Mouse (Mus musculus) intestine, embryonic 14.5 days (tissue): ENCODE results near the gene Immt. TPM values are rescaled to one million over a fixed set of nuclear protein-coding genes. Genes with fewer than 3 reads are reported as not detected.

Source experiments
- ATAC-seq: fragments of 200-750 bp; cut with Nextera tagmentation; replicated peaks from 2 replicates; pipeline ENCODE4 v1.8.0; 2017; ENCODE audit warnings: low read depth, moderate number of reproducible peaks, moderate TSS enrichment, moderate library complexity; ENCODE audit not compliant: low FRiP score, low TSS enrichment
- DNase-seq: peaks from one replicate; pipeline ENCODE4 v3.0.0-alpha.2; 2018; ENCODE audit warnings: low spot score
- H3K27ac ChIP-seq: fragments of 300-500 bp; sonication (generic); 2 replicates; pipeline ENCODE4 v1.5.1; 2014; ENCODE audit warnings: low read depth, mild to moderate bottlenecking, control low read depth
- H3K27me3 ChIP-seq: fragments of 300-500 bp; sonication (generic); replicated peaks from 2 replicates; pipeline ENCODE4 v1.6.1; 2014; ENCODE audit warnings: low read length, control low read depth; ENCODE audit not compliant: control insufficient read depth, insufficient read depth
- H3K36me3 ChIP-seq: fragments of 300-500 bp; sonication (generic); 2 replicates; pipeline ENCODE4 v1.6.1; 2014; ENCODE audit warnings: low read length, control low read depth; ENCODE audit not compliant: control insufficient read depth, insufficient read depth
- H3K4me1 ChIP-seq: fragments of 300-500 bp; sonication (generic); replicated peaks from 2 replicates; pipeline ENCODE4 v1.6.1; 2014; ENCODE audit warnings: low read length, control low read depth, mixed read lengths; ENCODE audit not compliant: control insufficient read depth, insufficient read depth
- H3K4me2 ChIP-seq: fragments of 300-500 bp; sonication (generic); 2 replicates; pipeline ENCODE4 v1.6.1; 2014; ENCODE audit warnings: low read length
- H3K4me3 ChIP-seq: fragments of 300-500 bp; sonication (generic); 2 replicates; pipeline ENCODE4 v1.5.1; 2014; ENCODE audit warnings: low read depth, low read length, control low read depth, mixed read lengths
- H3K9ac ChIP-seq: fragments of 300-500 bp; sonication (generic); 2 replicates; pipeline ENCODE4 v1.6.1; 2014; ENCODE audit warnings: mild to moderate bottlenecking, low read length
- H3K9me3 ChIP-seq: fragments of 300-500 bp; sonication (generic); 2 replicates; pipeline ENCODE4 v1.6.1; 2016; ENCODE audit warnings: low read length, control low read depth; ENCODE audit not compliant: control insufficient read depth
- WGBS: fragments of 180-500 bp; shearing (Covaris S2); extraction: QIAGEN DNeasy Blood & Tissue Kit; methylation state at CpG from one replicate; pipeline ENCODE4 v1.1.7; 2014; 5-methylcytosine and 5-hydroxymethylcytosine counted together
- polyA plus RNA-seq: library from polyadenylated mRNA; unstranded; fragments of >200 nt; fragmentation: Nextera tagmentation; extraction: Ambion mirVana; gene quantifications from 2 replicates; pipeline ENCODE4 v1.2.1, GENCODE M21; 2014

The Immt gene
- polyA plus RNA-seq, 1 experiment from 2014 or later = 224 TPM

DNA sequence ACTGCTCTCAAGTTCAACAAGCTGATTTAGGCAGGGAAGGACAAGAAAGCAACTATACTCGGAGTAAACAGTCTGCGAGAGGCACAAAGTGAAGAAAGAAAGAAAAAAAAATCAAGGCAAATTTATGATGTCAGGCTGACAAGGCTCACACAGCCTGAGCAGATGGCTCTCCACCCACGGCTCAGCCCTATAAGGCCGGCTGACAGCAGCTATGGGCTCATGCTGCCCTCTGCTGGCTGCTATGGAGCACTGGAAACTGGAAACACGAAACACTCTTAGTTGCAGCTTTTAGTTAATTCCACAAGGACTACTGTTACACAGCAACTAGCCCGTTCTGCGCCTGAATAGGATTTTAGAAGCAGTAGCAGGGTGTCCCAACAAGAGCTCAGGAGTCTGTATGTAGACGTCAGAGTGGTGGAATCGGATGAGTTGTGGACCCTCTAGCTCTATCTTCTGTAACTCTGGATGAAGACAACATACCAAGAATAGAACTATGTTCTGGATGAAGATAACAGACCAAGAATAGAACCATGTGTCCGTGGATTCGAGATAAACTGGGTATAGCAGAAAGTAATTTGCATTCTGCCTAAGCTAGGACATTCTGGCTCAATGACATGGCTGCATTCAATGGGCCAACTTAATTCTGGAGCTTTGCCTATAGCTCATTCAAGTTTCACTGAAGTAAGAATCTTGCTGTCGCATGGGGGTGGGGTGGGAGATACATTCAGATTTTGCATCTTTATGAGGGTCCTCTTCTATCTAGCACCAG is 26.9 kb upstream of the Immt start:
- no peak overlapping the region for H3K4me3 ChIP-seq
- DNase-seq (peak; percentile 76), ATAC-seq (peak; percentile 83)
- WGBS = 25% methylated on average over 12 of the region's 12 CpGs
- no peaks in the 10 kb centered on the region for H3K9me3 ChIP-seq
- H3K27ac ChIP-seq = no peak overlapping the region
- no peaks in the 10 kb centered on the region for H3K4me1 ChIP-seq
- H3K4me2 ChIP-seq = no peak overlapping the region
- no peak overlapping the region for H3K9ac ChIP-seq
- no peaks in the 10 kb centered on the region for H3K36me3 ChIP-seq
- H3K27me3 ChIP-seq = no peaks in the 10 kb centered on the region

DNA sequence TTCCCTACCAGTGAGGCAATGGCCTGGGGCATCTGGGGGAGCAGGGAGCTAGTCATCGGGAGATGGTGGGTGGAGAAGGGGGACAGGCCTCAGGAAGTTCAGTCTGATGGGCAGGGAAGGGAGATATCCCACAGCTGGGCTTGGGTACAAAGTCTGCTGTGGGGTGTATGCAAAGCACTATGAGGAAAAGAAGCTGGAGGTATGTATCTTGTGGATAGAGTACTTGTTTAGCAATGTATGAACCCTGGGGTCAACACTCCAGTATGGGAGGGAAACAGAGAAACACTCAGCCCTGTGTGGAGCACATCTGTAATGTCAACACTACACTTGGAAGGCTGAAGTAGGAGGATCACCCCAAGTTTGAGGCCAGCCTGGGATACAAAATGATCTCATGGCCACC is 24.4 kb upstream of the Immt start:
- H3K27me3 ChIP-seq = no peaks in the 10 kb centered on the region
- H3K27ac ChIP-seq = no peak overlapping the region
- DNase-seq (no peak), ATAC-seq (no peak)
- H3K4me1 ChIP-seq = no peaks in the 10 kb centered on the region; the same call in 1 of the 2 replicates
- H3K9me3 ChIP-seq = no peaks in the 10 kb centered on the region
- no peak overlapping the region for H3K4me2 ChIP-seq
- H3K36me3 ChIP-seq = peaks cover 4% of the 10 kb centered on the region; the same call in 1 of the 2 replicates
- H3K9ac ChIP-seq = no peak overlapping the region
- no peak overlapping the region for H3K4me3 ChIP-seq
- 54% methylated on average over 1 of the region's 1 CpGs for WGBS

DNA sequence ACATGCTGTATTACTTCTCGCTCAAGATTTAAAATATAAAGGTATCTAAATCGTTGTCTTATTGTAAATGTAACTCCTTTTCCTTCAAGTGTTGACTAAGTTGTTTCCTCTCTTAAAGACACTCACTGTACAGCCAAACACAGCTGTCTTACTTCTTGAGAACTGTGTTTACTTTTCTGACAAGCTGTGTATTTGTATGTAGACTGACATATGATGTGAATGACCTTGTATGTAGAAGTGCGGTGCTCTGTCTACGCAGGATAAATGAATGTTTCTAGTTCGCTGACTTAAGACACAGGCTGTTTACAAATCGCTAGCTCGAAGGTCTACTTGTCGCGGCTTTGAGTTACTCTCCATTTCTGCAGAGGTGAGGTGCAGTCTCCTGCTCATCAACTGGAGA is 21.2 kb upstream of the Immt start:
- Histone ChIP-seq H3K27me3 (no peaks in the 10 kb centered on the region), H3K36me3 (peaks cover 28% of the 10 kb centered on the region), H3K27ac (no peak overlapping the region), H3K9me3 (no peaks in the 10 kb centered on the region), H3K9ac (no peak overlapping the region), H3K4me3 (no peak overlapping the region), H3K4me2 (no peak overlapping the region), H3K4me1 (no peaks in the 10 kb centered on the region; the same call in 1 of the 2 replicates)
- DNase-seq = no peak
- no peak for ATAC-seq
- 62% methylated on average over 9 of the region's 9 CpGs for WGBS

GRCm38 (mm10) chr6:71812820-71813219 is 18.3 kb upstream of the Immt start:
- DNase-seq (no peak), ATAC-seq (no peak)
- Histone ChIP-seq H3K9me3 (no peaks in the 10 kb centered on the region), H3K4me2 (no peak overlapping the region), H3K27me3 (no peaks in the 10 kb centered on the region), H3K4me3 (no peak overlapping the region), H3K27ac (no peak overlapping the region), H3K36me3 (peaks cover 57% of the 10 kb centered on the region), H3K9ac (no peak overlapping the region), H3K4me1 (no peaks in the 10 kb centered on the region; the same call in 1 of the 2 replicates)
- 85% methylated on average over 2 of the region's 2 CpGs for WGBS

DNA sequence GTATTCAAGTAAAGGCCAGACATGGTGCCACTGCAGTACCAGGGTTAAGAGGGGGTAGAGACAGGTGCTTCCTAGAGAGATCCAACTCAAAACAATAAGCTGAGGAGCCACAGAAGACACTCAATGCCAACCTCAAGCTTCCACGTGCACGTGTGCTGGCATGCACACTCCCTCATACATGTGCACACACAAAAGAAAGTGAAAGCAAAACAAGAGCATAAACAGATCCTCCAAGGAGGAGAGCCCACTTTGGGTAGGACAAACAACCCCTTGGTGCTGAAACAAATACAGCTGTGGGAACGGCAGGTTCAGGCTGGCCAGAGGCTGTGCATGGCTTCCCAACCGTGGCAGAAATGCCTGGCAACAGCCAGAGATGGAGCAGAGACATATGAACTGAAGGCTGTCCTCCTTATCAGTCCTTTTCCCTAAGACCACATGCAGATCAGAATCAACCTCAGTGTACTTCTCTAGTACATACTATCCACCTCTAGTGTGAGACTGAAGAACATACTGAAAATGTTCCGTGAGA is 11.3 kb upstream of the Immt start:
- no peak for ATAC-seq
- Histone ChIP-seq H3K9ac (no peak overlapping the region), H3K27ac (no peak overlapping the region), H3K27me3 (no peaks in the 10 kb centered on the region), H3K4me1 (peaks cover 6% of the 10 kb centered on the region; the same call in 1 of the 2 replicates), H3K9me3 (no peaks in the 10 kb centered on the region), H3K36me3 (peaks cover 41% of the 10 kb centered on the region), H3K4me2 (no peak overlapping the region), H3K4me3 (no peak overlapping the region)
- 90% methylated on average over 5 of the region's 5 CpGs for WGBS
- no peak for DNase-seq

- ATAC-seq = peak; percentile 45
- Histone ChIP-seq H3K4me3 (peak overlapping the region; percentile 64), H3K9ac (peak overlapping the region; percentile 53), H3K9me3 (no peaks in the 10 kb centered on the region), H3K27me3 (no peaks in the 10 kb centered on the region), H3K4me1 (peaks cover 6% of the 10 kb centered on the region; the same call in 1 of the 2 replicates), H3K4me2 (peak overlapping the region; percentile 88), H3K36me3 (peaks cover 9% of the 10 kb centered on the region), H3K27ac (no peak overlapping the region; the same call in 1 of the 2 replicates)
- 2% methylated on average over 7 of the region's 7 CpGs for WGBS
- DNase-seq = peak; percentile 52
These were observed 8.0 kb upstream of the Immt start for GRCm38 (mm10) chr6:71823085-71823484.

GRCm38 (mm10) chr6:71823488-71823887 is 7.6 kb upstream of the Immt start:
- no peaks in the 10 kb centered on the region for H3K27me3 ChIP-seq
- peaks cover 6% of the 10 kb centered on the region; the same call in 1 of the 2 replicates for H3K4me1 ChIP-seq
- H3K9me3 ChIP-seq = no peaks in the 10 kb centered on the region
- under 1% methylated on average over 19 of the region's 19 CpGs for whole genome bisulfite sequencing
- H3K9ac ChIP-seq = peak overlapping the region; percentile 53
- peak; percentile 94 for DNase-seq
- peak overlapping the region; percentile 64 for H3K4me3 ChIP-seq
- H3K4me2 ChIP-seq = peak overlapping the region; percentile 88
- H3K36me3 ChIP-seq = peaks cover 5% of the 10 kb centered on the region; the same call in 1 of the 2 replicates
- no peak overlapping the region; the same call in 1 of the 2 replicates for H3K27ac ChIP-seq
- peak; percentile 93 for ATAC-seq

- no peaks in the 10 kb centered on the region for H3K9me3 ChIP-seq
- no peak overlapping the region for H3K27ac ChIP-seq
- WGBS = 29% methylated on average over 3 of the region's 3 CpGs
- no peaks in the 10 kb centered on the region for H3K27me3 ChIP-seq
- DNase-seq (no peak), ATAC-seq (peak; percentile 24; the same call in 1 of the 2 replicates)
- 0 out of 2 replicates have a peak, but pooled peaks cover under 1% of the 10 kb centered on the region for H3K36me3 ChIP-seq
- H3K9ac ChIP-seq = no peak overlapping the region
- H3K4me1 ChIP-seq = peaks cover 6% of the 10 kb centered on the region; the same call in 1 of the 2 replicates
- H3K4me2 ChIP-seq = peak overlapping the region; percentile 57
- H3K4me3 ChIP-seq = peak overlapping the region; percentile 64
These were observed 7.2 kb upstream of the Immt start for GRCm38 (mm10) chr6:71823961-71824360.
